ENCODE assay signal across 20 mouse cellular contexts in genomic region chr5:113881136-113881535, GRCm38 (mm10). TPM values are rescaled to one million over a fixed set of nuclear protein-coding genes. Genes with fewer than 3 reads are reported as not detected.
DNase-seq lines count a peak whose midpoint lies in the region; TF ChIP-seq lines count a peak whose summit lies in the region.
"Had no signal": no experiment of that assay in that cellular context is flagged by ENCODE, and none has a peak within 500 bp of the region (broad histone marks: within the 10 kb centered on the region; RNA-seq: fewer than 3 reads in every experiment).

No protein-coding gene starts in this region.

- no peak for TF ChIP-seq POLR2A in olfactory bulb, adult 2 months (IDR thresholded peaks at IDR 0.05; ENCODE audit: insufficient read depth, low read depth, low read length)

- intact Hi-C loops in gastrocnemius, adult 2 months (cut with DNase I), result no loop called here

- H3K4me3 ChIP-seq in gastrocnemius, adult 2 months, result no peak overlapping the region
- H3K4me3 ChIP-seq in E14TG2a.4 (replicated peaks; ENCODE audit: low read length), result 0 out of 2 replicates have a peak overlapping the region, but pooled peaks have one; percentile 69
- H3K4me3 ChIP-seq in olfactory bulb, adult 2 months (ENCODE audit: insufficient read depth, low read depth, low read length), result no peak overlapping the region
- H3K4me3 ChIP-seq: embryonic facial prominence, embryonic 13.5 days; heart, embryonic 10.5 days had no signal

- H3K27me3 ChIP-seq in E14TG2a.4 (ENCODE audit: insufficient read depth, low read length), result no peaks in the 10 kb centered on the region
- H3K27me3 ChIP-seq: embryonic facial prominence, embryonic 13.5 days had no signal

- no peak for DNase-seq in gastrocnemius, adult 2 months
- no peak for DNase-seq in gastrocnemius, adult 8-10 months (ENCODE audit: low spot score in 2 of 2)
- DNase-seq in R1 (ENCODE audit: low read depth, low spot score), result peak; percentile 63
- no peak for DNase-seq in retina, embryonic 14.5 days (ENCODE audit: low spot score)
- DNase-seq: adrenal gland, adult 2 months; adrenal gland, postnatal 25 days; cerebellum, adult 18-20 months; cerebellum, adult 9-11 months; cerebellum, postnatal 36 days; gastrocnemius, postnatal 10 days; heart, adult 18-20 months; heart, postnatal 10 days; heart, postnatal 4 days; kidney, adult 8-10 months had no signal

- peak overlapping the region; percentile 4; the same call in 1 of the 2 replicates for H3K27ac ChIP-seq in gastrocnemius, adult 2 months
- H3K27ac ChIP-seq in olfactory bulb, adult 2 months (ENCODE audit: insufficient read depth, low read depth, low read length), result 0 out of 2 replicates have a peak overlapping the region, but pooled peaks have one; percentile 12
- H3K27ac ChIP-seq: embryonic facial prominence, embryonic 13.5 days; heart, embryonic 10.5 days; hindbrain, embryonic 14.5 days had no signal

- H3K9me3 ChIP-seq in E14TG2a.4 (ENCODE audit: low read length), result no peaks in the 10 kb centered on the region
- H3K9me3 ChIP-seq: embryonic facial prominence, embryonic 13.5 days; G1E; heart, embryonic 10.5 days had no signal

- H3K4me1 ChIP-seq in E14TG2a.4 (replicated peaks; ENCODE audit: low read depth, low read length), result peaks cover 99% of the 10 kb centered on the region
- peaks cover 59% of the 10 kb centered on the region for H3K4me1 ChIP-seq in olfactory bulb, adult 2 months (ENCODE audit: control insufficient read depth, insufficient read depth, low read length)

- peaks cover 70% of the 10 kb centered on the region for H3K36me3 ChIP-seq in E14TG2a.4 (ENCODE audit: insufficient read depth, low read length)

- TF ChIP-seq CTCF in gastrocnemius, adult 2 months (IDR thresholded peaks at IDR 0.05), result no peak
- no peak for TF ChIP-seq CTCF in E14TG2a.4 (conservative IDR thresholded peaks at IDR 0.05; ENCODE audit: low read length)
- no peak for TF ChIP-seq CTCF in olfactory bulb, adult 2 months (IDR thresholded peaks at IDR 0.05; ENCODE audit: insufficient read depth, low read depth, low read length)

- WGBS in olfactory bulb, adult 2 months, result 86% methylated on average over 14 of the region's 14 CpGs

RNA-seq across cellular contexts. Expression of gene Coro1c, which starts 27.4 kb away (rescaled TPM):
- total RNA-seq in gastrocnemius, adult 2 months (2021), result 10 to 100 TPM in 1 of 2 experiments, 1 to 10 TPM in 1; 7.8 to 11.8 TPM
- total RNA-seq in gastrocnemius, adult 8-10 months (2022), result 1 to 10 TPM; 7.0 to 9.8 (median 8.2) TPM
- not detected in 2 replicates for polyA plus RNA-seq in olfactory bulb, adult 2 months (2012; ENCODE audit: insufficient read depth, insufficient read length, low replicate concordance, missing spikeins)

RNA-seq across cellular contexts. Expression of gene Selplg, which starts 48.7 kb away (rescaled TPM):
- 1 to 10 TPM in 1 of 2 experiments, under 1 TPM in 1; 0.89 to 1.3 TPM for total RNA-seq in gastrocnemius, adult 2 months (2021)
- total RNA-seq in gastrocnemius, adult 8-10 months (2022), result 1 to 10 TPM in 1 of 4 experiments, under 1 TPM in 3; 0.41 to 1.5 (median 0.48) TPM
- polyA plus RNA-seq in olfactory bulb, adult 2 months (2012; ENCODE audit: insufficient read depth, insufficient read length, low replicate concordance, missing spikeins), result 486 TPM in 1 of 2 replicates, not detected in the other
